Mouse (Mus musculus): ENCODE measurements at regions not wholly inside any gene's neighbourhood (a gene's known extent, or its start where the extent isn't known, plus 50 kb on each side); places are given as distances from the start of the nearest gene placed in this dataset.

GRCm38 (mm10) chr1:61373661-61374491 lies 264.7 kb upstream of the Pard3b start:
- peak; percentile 53 to 55 for DNase-seq
- intact Hi-C loops (cut with DNase I) = loop anchor here (1.0 to 10.0 kb wide), 3 partner anchors 76 to 551 kb away; no protein-coding TSS in a partner anchor

DNA sequence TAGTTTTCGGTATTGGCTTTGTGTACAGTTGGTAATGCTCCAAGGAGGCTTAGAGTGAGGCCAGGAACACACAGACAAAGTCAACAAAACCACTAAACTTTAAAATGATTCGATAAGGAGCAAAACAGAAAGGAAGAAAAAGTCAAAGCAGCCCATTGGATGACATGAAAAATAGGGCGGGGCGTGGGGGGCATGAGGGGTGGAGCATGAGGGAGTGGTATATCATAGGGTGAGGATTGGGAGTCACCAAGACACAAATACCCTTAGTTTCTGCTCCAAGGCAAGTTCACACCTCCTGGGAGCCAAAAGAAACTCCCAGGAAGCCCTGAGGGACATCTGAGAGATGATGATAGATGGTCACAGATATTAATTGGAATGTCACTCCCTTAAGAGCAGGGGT lies 262.2 kb upstream of the Pard3b start:
- DNase-seq = peak in 1 of 2 experiments; percentile 36
- intact Hi-C loops (cut with DNase I) = loop anchor here (1.0 to 10.0 kb wide), 6 partner anchors 195 to 1586 kb away; partner anchors contain the start of gene Pard3b

DNA sequence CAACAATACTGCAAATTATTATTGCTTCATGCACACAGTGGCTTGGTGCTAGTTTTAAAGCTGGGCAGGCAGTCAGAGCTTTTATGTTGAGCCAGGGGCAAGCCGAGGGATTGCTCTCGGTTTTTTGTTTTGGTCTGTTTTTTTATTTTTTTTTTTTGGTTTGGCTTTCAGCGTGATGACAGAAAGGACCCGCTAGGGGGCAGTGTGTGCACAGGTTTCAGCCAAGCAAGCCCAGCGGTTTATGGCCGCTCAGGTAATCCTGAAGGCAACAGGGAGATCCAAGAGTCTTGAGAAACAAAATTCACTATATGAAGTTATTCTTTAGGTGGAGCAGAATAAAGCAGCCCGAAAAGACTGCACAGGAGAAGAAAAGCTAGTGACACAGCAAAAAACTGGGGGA lies 261.6 kb upstream of the Pard3b start:
- intact Hi-C loops (cut with DNase I) = loop anchor here (1.0 to 10.0 kb wide), 6 partner anchors 260 to 1585 kb away; partner anchors contain the start of gene Pard3b
- peak; percentile 75 to 84 for DNase-seq

GRCm38 (mm10) chr1:61378240-61378639 lies 260.4 kb upstream of the Pard3b start:
- intact Hi-C loops (cut with DNase I) = loop anchor here (5.0 to 10.0 kb wide), 4 partner anchors 259 to 1584 kb away; partner anchors contain the start of gene Pard3b
- DNase-seq = peak in 1 of 2 experiments; percentile 13

DNA sequence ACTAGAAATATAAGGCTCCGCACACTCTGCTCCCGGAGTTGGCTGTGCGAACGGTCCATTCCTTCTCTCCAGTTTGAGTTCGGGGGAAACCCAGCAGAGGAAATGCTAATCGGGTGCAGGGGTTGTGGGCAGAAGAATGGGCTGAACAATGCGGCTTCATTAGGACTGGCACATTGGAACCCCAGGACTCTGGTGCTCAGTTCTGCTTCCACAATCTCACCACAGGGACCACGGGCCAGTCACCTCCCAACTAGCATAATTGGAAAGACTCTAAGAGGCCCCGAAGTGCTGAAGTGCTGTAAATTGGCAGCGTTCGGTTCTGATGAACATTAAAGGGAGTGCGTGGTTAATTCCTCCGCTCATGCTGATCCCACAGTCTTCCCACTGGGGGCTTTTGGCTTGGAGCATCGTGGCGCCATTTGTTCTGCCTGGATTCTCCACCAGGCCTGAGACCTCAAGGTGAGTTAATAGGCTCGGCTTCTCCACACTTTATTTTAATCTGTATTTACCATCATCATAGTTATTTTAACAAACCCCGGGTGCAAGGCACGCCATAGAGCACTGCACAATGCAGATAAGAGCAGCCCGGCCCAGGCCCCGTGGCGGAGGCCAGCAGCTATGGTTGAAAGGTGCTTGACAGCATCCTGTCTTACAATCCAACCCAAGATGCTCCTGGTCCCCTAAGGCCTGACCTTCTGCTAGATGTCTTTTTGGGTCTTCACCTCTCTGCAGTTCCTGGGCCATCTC lies 258.7 kb upstream of the Pard3b start:
- intact Hi-C loops (cut with DNase I) = loop anchor here (5.0 to 10.0 kb wide), 4 partner anchors 257 to 1582 kb away; partner anchors contain the start of gene Pard3b
- DNase-seq = no peak

GRCm38 (mm10) chr1:61387587-61387986 lies 251.0 kb upstream of the Pard3b start:
- DNase-seq = no peak

GRCm38 (mm10) chr1:61397796-61398195 lies 240.8 kb upstream of the Pard3b start:
- no peak for DNase-seq
- intact Hi-C loops (cut with DNase I) = no loop called here

More at GRCm38 (mm10) chr1:61387587-61387986, 251.0 kb upstream of the Pard3b start:
- intact Hi-C loops (cut with DNase I) = no loop called here

DNA sequence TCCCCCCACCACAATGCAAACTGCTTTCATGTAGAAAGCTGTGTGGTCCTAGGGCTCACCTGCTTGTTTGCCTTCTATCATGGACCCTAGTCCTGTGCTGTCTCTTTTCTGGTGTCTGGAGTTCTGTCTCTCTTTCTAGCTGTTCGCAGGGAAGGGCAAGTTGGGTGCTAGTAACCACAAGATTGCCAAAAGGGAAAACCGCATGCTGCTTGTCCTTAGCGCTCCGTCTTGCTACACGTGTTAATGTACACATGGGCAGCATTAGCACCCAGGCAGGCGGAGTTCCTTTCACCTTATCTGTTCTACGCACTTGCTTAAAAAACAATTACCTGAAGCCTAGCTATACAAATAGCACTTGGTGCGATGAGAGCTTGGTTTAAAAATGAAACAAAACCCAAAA lies 236.3 kb upstream of the Pard3b start:
- DNase-seq = peak in 1 of 2 experiments; percentile 10
- intact Hi-C loops (cut with DNase I) = no loop called here

DNA sequence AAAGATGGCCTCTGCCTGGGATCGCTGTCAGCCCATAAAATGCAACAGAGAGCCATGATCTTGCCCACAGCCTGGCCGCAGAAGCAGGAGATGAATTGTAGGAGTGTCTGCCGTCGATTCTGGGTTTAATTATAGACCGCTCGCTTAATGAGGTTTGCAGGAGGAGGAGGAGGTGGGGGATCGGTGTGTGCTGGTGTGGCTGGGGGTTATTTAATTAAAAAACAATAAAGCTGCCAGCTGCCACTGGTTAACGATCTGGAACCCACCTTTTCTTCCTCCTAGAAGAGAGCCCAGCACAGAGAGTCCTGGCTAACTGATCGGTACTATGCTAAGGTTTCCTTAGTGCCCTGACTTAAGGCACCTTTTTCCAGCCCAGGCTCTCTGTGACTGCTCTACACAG lies 231.4 kb upstream of the Pard3b start:
- intact Hi-C loops (cut with DNase I) = no loop called here
- DNase-seq = no peak

GRCm38 (mm10) chr1:61414772-61415171 lies 223.9 kb upstream of the Pard3b start:
- DNase-seq = no peak
- intact Hi-C loops (cut with DNase I) = no loop called here

DNA sequence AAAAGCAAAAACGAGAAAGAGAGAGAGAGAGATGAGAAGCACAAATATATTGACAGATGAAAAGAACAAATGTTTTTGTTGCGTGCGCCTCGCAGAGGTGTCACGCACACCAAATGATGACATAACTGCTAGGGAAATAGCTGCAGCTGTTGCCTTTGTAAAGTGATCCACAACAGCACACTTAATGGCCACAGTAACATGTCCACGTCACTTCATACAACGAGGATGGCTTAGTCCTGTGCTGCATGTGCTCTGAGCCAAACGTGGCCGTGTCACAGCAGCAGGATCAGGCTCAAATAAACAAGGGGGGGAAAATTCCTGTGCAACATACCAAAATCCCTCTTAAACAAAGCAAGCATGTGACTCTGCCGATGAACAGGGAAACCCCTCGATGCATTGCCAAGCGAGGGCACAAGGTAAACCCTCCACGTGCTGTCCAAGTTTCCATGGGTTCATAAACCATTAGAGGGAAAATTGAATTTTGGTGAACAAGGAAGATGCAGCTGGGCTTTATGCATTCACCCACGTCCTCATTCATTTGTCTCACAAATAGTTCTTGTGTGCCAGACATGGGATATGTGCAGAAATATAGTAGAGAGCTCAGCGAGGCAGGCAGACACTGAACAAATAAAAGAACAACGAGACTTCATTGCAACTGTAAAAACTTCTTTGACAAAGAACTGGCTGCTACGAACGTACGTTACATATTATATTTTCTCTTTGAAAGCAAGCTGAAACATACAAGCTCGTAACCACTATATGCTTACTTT lies 223.0 kb upstream of the Pard3b start:
- intact Hi-C loops (cut with DNase I) = no loop called here
- DNase-seq = no peak

GRCm38 (mm10) chr1:61418396-61418795 lies 220.2 kb upstream of the Pard3b start:
- peak; percentile 15 to 26 for DNase-seq
- intact Hi-C loops (cut with DNase I) = no loop called here

- intact Hi-C loops (cut with DNase I) = no loop called here
- no peak for DNase-seq
These were observed 218.8 kb upstream of the Pard3b start for GRCm38 (mm10) chr1:61419839-61420238.

DNA sequence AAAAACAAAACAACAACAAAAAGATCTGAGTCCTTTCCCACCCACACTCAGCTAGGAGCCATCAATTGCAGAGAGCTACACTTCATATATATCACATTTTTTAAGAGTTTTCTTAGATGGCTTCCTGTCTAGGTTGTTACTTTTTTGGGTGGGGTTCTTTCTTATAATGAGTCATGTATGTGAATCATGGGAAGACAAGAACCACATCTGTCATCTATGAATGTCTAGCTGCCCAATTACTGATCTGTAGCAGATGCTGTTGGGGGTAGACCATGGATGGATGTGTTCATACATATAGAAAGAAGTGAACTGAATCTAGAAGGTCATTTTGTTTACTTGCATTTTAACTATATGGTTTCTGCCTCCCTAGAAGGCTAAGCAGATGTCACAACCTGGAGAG lies 215.4 kb upstream of the Pard3b start:
- intact Hi-C loops (cut with DNase I) = no loop called here
- DNase-seq = no peak

DNA sequence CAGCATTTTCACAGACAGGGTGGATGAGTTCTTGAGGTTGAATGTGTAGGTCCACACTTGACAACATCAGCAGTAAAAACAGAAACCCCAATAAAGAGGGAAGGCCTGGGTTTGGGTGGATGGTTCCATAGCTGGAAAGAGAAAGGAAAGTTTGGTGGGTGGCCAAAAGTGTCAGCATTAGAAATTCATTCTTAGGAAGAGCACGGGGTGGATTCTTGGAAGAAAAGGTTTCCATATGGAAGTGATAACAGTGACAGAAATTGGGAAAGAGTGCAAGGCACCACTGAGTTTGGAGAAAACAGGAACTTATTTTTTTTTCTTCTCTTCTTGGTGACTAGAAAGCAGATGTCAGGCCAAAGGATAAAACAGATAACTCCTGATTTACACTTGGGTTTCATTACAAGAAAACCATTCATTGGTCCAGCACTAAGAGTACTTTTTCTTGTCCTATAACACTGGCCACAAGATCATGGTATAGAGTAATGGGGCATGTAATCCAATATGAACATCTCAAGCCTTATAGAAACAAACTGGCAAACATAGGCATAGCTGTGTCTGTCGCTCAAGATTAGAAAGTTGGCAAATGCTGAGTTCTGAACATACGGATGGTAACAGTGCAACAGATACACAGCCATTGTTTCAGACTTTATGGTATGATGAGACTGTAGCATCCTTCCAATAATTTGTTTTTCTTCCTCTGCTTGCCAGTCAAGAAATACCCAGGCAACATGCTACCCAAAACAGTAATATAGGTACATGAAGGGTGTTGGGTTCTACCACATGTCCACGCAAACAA lies 209.7 kb upstream of the Pard3b start:
- peak; percentile 52 to 56 for DNase-seq
- intact Hi-C loops (cut with DNase I) = no loop called here

DNA sequence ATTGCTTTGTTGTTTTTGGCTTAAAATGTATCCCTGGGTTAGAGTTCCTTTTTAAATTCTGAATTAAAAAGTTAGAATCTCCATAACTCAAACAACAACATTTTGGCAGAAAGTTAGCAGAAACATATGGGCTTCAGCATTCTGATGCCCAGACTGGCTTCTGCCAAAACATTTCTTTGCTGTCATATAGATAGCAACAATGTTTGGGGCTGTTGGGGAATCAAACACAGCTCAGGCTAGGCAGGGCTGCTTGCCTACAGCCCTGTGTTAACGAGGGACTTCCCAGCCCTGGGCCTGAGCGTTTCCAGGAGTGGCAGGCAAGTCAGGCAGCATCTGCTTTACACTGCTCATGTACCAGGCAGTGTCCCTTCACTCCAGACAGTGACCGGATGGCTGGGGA lies 201.0 kb upstream of the Pard3b start:
- no peak for DNase-seq
- intact Hi-C loops (cut with DNase I) = no loop called here

GRCm38 (mm10) chr1:61461435-61461834 lies 177.2 kb upstream of the Pard3b start:
- intact Hi-C loops (cut with DNase I) = no loop called here
- no peak for DNase-seq

- no peak for DNase-seq
- intact Hi-C loops (cut with DNase I) = no loop called here
These were observed 167.9 kb upstream of the Pard3b start for GRCm38 (mm10) chr1:61470617-61471214.

DNA sequence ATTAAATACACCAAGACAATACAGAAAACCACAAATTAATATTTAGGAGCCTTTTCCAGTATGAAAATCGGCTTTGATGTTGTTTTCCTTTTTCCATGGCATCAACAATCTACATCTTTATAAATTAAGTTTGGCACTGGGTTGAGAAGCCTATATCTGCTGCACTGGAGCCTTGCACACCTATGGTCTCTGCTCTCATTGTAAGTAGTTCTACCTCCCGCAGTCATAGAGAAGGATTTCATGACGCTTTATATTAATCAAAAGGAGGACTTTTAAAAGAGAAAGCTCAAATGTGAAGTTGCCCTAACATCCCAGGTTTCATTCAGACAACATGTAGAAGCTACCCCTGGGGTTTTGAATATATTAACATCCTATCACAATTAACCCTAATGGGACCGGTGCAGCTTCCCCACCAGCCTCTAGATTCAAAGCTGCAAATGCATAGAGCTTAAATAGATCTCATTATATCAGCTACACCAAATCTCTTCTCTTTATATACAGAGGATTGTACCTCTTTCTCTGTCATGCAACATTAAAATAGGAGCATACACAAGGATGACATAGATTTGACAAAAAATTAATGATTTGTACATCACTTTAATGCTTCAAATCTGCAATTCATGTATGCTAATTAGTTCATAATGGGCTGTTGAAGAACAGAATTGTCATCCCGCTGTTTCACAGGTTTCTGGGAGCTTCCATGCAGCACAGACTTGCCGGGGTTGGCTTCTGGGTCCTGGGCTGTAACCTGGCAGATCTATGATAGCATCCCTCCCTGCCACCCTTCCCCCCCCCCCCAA lies 166.6 kb upstream of the Pard3b start:
- intact Hi-C loops (cut with DNase I) = no loop called here
- DNase-seq = no peak
